Mouse (Mus musculus) right cerebral cortex, postnatal 36 days (tissue): ENCODE measurements around the gene Lhfpl2.

Experiments used
- DNase-seq, 2 experiments: peaks; one replicate each; pipeline ENCODE4 v3.0.0; 2022; ENCODE audit warnings: low spot score in 2 of 2, mixed read lengths in 1 of 2

The Lhfpl2 gene

DNA sequence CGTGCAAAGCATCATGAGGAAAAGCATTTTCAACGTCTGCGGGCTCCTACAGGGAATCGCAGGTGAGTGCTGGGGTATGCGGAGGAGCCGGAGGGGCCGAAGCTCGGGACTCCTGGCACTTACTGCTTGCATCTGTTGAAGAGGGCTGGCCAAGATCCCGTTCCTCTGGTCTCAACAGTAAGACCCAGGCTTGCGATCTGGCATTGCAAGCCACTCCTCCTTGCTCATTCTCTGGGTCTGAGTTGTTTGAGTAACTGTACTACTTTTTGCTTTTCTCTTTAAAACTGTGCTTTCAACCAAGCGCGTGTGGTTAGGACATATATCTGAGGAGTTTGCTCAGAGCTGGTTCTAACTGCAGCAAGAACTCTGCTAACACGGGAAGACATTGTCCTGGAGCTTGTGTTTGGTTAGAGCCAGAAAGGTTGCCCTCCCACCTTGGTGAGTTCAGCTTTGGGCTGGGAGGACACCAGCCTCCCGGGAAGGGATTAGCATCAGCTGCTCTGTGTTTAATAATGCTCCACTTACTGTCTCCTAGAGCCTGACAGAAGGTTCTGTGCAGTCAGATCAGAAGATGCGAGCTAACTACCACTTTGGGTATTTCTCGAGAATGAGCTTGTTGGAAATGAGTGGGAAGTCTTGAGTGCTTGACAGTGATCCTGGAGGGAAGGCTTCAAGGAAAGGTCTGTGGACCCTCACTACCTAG is 117.1 kb downstream of the Lhfpl2 start:
- DNase-seq = no peak

DNA sequence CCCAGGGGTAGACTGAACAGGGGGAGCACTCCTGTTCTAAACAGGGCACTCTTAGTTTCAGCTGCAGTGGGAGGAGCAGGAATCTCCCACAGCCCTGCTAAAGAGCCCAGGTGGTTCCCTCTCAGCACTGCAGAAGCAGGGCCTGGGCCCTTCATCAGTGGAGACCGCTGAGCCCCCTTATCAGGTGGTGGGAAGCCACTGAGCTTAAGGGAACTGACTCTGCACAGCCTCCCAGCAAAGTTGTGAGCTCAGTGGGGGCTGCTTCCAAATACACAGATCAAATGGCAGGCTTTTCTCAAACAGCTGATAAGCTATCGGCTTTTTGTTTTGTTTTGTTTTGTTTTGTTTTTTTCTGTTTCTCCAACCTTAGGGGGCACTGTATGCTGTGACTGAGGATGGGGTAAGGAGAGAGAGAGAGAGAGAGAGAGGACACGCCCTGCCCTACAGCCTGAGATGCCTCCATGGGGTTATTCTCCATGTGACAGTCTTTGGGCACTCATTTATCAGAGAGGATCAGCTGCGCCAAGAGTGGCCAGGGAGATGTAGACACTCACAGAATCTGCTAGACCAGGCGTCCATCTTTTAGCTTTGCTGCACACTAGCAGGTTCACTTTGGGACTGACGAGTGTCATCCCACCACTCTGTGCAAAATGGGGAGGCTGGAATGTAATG is 117.9 kb downstream of the Lhfpl2 start:
- no peak for DNase-seq

DNA sequence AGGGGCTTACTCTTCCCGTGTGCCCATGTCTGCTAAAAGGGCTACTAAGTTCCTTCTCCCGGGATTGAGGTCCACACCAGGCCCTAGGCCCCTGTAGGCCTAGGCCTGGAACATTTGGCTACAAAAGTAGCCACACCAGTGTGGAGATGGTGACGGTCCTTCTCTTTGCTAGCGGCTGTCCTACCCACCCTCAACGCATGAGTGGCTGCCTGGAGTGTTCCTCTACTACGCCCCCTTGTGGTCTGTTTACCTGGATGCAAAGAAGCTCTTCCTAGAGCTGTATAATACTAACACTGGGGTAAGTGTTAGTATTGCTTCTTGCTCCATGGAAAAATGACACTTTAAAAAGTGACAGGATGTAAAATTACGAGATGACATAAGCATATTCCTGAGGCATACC is 119.6 kb downstream of the Lhfpl2 start:
- no peak for DNase-seq

DNA sequence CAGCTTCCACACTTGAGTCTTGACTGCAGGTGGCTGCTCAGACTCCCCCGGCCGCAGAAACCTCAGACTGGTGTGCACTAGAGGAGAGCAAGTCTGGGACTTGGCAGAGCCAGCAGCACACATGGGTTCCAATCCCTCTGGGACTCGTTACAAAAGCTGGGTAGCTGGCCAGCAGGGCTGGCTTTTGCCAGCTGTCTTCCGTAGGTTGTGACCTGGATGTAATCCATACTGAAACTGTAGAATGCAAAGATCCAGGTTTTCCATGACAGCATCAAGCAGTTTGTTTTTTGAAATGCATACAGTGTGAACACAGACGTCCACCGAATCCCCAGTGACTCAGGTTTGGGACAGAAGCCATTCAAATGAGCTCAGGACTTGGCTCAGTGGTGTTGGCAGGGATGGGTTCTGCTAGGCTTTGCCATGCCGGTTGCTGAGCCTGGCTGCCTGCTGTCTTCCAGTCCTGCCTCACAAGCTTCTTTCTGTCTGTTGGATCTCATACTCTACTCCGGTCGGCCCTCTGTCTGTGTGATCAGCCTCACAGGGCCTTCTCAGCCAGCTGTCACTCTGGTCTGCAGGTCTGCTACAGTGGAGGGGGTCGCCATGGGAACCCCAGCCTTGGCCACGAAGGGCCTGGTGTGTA is 120.9 kb downstream of the Lhfpl2 start:
- peak; percentile 66 to 71 for DNase-seq

DNA sequence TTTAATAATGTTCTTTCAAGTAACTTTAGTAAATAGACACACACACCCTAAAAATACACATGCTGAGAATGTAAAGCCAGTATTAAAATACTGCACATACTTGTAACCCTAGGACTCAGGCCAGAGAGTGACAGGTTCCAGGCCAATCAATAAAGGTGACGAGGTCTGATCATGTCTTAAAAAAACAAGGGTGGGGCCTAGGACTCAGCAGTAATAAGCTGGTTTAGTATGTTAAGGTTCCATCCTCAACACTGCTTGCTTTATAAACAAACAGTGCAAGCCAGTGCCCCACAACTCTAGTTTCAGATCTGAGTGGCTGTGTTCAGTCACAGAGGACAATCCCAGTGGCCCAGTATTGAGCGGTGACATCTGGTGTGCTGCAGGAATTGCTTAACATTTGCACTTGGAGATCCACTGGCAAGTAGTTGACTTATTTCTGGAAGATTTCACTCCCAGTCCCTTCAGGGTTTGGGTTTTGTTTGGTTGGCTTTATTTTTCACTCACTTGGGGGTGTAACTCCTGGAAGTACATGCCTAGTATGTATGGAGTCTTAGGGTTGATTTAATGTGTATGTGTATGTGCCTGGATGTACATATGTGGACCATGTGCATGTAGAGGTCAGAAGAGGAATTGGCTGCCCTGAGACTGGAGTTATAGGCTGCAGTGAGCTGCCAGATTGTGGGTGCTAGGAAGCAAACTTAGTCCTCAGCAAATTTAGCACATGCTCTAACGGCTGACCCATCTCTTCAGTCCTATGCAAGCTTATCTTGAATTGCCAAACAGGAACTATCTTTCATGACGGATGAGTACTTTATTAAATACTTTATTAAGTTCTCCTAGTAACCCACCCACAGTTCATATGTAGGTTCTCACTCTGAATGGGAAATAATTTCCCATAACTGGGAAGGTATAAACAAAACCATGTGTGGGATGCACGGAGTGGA is 123.2 kb downstream of the Lhfpl2 start:
- DNase-seq = no peak

DNA sequence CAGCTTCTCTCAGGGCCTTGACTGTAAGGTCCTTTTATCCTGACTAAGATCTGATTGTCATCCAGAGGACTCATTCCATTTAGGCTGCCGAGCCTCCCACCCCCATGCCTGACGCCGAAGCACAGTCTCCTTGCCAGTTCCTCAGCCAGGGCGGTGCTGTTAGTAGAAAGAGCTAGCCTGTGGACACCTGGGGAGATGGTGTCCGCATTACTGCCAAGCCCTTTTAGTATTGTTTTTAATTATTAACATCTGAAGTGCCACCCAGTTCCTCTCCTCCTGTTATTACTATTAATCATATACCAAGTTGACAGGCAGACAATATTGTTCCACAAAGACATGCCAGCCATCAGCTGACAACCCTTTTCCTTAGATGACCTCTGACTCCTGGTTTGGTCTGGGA is 124.4 kb downstream of the Lhfpl2 start:
- no peak for DNase-seq

DNA sequence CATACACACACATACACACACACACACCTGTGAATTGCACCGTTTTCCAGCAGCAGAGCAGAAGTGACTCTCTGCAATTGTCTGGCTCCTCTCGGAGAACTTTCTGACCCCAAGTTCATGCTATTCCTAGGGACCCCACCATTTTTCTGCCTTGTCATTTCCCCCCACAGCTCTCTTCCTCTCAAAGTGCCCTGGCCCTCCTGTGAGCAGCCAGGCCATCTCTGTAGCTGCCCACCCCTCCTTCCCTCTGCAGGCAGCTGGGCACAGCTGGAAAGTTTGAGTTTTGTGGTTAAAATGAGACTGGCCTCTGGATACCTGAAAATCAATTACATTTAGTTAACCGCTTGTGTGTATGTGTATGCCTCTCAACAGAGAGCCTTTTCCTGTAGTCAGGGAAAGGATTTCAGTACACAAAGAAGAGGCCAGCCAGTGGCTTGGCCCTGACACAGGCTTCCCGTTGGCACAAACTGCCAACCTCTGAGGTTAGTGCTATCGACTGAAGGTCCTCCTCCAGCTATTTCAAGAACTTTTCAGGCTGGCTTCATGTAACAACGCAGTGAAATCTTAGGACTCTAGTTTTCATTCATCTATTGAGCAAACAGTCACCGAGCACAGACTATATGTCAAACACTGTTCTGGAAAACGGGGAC is 125.9 kb downstream of the Lhfpl2 start:
- no peak for DNase-seq

DNA sequence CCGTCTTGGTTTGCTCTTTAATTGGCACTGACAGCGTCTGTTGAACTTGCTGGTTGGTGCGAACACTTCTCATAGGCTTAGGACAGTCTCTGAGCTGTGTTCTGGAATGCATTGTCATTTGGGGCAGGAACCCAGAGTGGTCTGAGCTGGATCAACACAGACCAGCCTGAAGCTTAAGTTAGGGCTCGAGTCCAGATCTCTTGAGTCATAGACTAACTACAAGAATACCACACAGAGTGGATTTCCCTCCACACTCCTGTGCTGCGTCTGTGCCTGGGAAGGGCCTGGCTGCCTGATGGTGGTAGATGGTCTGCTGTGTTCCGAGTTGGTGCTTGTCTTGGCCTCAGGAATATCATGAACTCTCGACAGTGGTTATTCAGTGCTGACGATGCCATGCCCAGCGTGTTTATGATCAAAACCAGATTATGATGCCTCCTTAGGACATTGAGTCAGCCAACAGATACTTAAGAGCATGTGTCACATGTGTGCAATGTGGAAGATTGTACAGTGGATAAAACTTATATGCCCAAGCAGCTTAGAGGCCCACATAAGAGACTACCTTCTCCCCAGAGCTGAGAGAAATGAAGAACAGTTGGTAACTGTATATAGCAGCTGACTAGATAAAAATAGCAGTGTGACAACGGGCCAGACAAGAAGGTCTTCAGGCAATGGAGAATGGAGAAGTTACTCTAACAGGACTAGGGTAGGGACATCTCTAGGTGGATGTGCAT is 127.3 kb downstream of the Lhfpl2 start:
- no peak for DNase-seq

DNA sequence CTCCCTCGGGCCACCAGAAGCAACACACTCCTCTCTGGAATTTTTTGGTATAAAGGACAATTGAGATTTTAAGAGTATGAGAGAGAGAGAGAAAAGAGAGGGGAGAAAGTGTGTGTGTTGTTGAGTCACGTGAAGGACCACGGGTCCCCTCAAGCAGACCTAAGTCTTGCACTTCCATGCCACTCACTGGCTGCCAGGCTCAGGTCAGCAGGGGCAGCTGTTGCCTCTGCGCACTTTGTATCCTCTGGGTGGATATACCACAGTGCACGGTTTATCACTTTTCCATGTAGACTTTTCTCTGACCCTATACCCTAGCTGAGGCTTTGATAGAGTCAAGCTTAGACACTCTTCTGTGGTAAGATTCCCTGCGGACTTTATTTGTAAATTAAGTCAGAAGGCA is 128.0 kb downstream of the Lhfpl2 start:
- DNase-seq = no peak

DNA sequence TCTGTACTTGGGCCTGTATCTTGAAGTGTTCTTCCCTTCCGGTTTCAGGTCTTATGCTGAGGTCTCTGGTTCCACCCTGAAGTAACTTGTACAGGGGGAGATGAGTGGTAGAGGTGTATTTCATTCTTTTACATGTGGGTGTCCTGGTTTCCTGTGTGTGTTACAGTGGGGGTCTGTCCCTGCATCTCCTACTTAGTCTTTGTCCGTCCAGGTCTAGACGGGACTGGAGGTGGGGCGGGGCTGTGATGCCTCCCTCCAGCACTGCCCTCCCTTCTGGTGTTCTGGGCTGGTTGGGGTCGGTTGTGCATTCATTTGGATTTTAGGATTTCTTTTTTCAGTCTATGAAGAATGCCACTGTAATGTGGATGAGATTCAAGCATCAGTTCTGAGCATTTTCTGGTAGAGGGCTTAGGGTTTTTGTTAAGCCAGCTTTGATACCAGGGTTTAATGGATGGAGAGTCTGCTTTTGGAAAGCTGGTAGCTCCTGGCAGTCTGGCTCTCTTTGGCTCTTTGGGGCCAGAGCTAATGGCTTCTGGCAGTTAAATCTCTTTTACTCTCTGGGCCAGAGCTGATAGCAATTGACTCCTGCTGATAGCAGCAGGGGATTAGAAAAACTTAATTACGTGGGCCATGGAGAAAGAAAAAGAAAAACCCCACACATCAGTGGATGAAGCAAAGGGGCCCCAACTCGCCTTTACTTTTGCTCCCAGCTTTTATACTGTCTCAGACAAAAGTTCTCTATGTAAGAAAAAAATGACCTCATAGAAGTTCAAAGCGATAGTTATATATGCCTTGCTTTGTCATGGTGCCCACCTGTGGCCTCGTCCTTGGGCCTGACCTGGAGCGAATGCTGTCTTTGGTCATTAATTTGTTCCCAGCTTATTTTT is 130.8 kb downstream of the Lhfpl2 start:
- no peak for DNase-seq

DNA sequence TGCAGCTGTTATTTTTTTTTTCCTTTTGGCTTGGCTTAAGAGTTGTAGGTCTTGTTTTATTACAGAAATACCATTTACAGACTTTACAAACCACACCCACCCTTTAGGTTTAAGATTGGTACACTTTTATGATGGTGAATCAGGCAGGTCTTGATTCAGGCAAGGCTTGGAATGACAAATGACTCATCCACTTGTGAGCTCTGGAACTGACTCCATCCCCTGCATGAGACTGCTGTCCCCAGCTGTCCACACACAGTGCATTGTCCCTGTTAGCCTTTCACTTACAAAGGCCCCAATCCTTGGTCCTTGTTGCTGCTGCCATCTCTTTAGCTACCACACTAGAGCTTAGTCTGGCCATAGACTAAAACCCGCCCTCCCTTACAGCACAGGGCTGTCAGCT is 132.8 kb downstream of the Lhfpl2 start:
- no peak for DNase-seq

DNA sequence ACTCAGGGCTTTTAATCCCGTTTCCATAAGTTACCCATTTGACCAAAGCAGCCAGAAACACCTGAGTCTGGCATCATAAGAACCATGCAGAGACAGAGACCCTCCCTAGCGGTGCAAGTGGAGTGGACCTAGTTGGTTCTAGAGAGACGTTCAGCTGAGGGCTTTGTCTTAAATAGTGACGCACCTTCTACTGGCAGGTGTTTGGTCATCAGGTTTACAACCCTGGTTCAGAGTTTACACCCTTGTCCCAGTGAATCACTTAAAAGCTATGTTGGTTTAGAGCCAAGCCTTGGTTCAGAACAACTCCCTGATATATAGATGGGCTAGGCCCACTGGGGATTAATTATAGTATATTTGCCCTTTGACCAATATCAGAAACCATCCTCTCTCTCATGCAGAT is 135.6 kb downstream of the Lhfpl2 start:
- DNase-seq = no peak

DNA sequence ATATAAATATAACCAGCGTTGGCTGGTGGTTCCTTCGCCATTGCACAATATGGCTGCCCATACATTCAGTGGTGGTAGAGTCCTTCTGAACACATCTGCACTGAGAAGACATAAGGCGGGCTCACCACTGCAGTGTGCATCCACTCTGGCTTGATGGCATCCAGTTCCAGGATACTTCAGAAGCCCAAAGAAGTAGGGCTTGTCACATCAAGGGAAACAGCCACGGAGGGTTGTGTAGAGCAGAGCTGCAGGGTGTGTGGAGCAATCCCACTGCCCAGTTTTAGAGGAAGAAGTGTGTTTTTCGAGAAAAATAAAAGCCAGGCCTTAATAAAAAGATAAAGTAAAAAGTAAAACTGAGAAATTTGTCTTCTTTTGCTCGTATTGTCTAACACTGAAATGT is 141.0 kb downstream of the Lhfpl2 start:
- no peak for DNase-seq

DNA sequence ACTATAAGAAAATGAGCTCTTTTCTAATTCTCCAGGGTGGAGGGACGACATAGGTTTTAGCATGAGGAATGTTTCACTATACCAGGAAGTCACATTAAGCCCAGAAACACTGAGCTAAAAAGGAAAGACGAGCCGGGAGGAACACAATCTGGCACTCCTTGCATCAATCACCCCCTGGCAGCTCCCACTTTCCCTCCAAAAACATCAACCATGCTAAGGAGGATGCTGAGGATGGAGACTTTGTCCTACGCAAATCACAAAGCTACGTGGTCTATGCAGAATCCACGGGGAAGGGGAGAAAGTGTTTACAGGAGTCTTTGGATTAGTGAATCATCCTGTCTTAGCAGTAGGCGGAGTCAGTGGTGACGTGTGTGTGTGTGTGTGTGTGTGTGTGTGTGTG is 142.2 kb downstream of the Lhfpl2 start:
- no peak for DNase-seq

DNA sequence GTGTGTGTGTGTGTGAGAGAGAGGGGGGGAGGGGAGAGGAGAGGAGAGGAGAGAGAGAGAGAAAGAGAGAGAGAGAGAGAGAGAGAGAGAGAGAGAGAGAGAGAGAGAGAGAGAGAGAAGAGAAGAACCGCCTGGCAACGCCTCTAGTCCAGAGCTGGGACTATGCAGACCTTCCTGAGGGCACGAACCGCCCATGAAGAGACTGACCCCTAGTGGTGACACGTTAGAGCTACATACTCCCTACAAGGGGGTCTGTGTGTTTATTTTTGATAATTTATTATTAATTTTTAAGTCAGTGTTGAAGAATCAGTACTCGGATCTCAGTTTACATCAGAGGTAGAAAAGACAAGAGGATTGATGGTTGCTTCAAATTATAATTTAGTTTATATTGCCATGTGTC is 147.6 kb downstream of the Lhfpl2 start:
- DNase-seq = no peak

DNA sequence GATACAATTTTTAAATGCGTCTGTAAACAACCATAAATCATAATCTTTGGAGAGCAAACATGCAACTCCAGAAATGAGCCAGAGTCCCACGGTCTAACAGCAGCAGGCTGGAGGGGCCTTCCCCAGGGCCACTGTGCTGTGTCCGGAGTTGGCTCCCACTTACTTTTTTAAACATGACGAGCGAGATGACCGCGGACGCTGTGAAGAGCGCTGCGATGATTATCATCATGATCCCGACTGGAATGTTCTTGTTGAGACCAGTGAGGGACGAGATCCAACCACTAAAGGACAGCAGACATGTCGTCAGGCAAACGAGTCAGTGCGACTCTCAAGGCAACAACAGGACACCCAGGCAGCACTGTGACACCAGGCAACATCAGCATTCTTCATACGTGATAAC is 150.4 kb downstream of the Lhfpl2 start:
- DNase-seq = no peak

DNA sequence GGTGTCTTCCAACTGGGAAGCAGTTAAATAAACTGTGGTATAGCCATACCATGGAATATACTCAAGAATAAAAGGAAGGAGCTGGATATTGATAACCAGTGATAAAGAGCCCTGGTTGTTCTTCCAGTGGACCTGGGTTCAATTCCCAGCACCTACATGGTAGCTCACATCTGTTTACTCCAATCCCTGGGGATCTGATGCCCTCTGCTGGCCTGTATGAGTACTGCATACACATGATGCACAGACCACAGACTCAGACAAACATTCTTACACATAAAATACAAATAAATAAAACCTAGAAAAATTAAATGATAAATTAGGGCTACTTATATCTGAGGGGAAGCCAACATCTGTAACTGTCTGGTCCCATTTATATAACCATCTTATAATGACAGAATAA is 151.3 kb downstream of the Lhfpl2 start:
- DNase-seq = no peak

DNA sequence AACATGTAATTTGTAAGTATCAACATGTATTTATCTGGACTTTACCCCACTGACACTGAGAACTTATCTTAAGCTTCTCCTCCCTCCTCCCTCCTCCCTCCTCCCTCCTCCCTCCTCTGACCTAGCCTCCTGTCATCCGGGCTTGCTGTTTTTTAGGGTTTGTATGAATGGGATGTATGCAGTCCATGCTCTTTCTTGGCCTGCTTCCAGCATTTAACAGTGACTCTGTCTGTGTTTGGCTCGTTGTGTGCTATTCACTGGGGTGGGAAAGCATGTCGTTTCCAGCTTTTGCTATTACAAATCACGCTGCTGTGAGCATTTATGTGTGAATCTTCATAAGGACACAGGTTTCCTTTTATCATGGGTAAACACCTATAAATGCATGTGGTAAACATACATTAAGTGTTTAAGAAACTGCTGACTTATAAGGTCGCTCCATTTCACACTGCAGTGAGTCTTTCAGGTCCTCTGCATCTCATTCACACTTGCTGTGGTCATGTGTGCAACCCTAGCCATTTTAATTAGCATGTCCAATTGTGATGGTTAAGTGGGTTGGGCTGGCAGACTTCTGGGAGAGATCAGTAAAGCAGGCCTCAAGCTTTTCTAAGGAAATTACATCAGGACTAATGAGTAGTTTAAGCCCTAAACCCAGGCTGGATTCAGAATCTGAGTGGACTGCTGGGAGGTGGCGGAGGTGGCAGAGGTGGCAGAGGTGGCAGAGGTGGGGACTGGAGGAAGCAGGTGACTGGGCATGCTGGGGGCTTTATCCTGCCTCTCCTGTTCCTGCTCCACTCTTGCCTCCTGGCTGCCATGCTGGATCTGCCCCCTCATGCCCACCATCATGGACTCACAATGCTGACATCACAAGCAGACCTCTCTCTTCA is 153.9 kb downstream of the Lhfpl2 start:
- no peak for DNase-seq

DNA sequence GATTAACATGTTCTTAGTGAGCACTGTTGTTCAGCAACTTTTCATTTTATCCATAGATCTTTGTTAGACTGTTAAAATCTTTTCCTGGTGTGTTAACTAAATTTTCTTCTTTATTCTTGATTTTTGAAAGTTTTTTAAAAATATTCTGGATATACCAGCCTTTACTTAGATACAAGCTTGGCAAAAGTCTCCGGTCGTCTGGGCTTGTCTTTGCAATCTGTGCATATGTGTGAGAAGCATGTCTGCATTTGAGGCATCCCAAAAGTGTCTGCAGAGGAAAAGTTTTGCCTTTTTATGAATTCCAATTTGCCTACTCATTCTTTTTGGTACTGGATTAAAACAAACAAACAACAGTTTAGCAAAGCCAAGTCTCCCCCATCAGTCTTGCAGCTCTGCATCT is 154.6 kb downstream of the Lhfpl2 start:
- DNase-seq = no peak
